Mouse (Mus musculus) left cerebral cortex, postnatal 10 days (tissue): ENCODE measurements around the gene Bub1b. TPM values are rescaled to one million over a fixed set of nuclear protein-coding genes. Genes with fewer than 3 reads are reported as not detected.
"Not testable (repeated sequence)": the region's sequence is repeated elsewhere in the genome, so short reads cannot be mapped to it uniquely, and the experiment has no call there.

Source experiments
- DNase-seq, 2 experiments: peaks; one replicate each; pipeline ENCODE4 v3.0.0; 2021 to 2022; ENCODE audit warnings: low spot score in 2 of 2, mixed read lengths in 1 of 2; ENCODE audit errors: extremely low spot score in 1 of 2
- intact Hi-C: fragments of 180-260 bp; cut with DNase I; formaldehyde crosslinking; loops from one replicate; pipeline ENCODE4 v1.15.1; 2025
- total RNA-seq, 2 experiments: library from RNA; stranded (reverse); gene quantifications; 2 replicates each; pipeline ENCODE4 v1.2.3; 2021

The Bub1b gene
- total RNA-seq, 2 experiments from 2014 or later = 2.8 to 4.5 TPM

DNA sequence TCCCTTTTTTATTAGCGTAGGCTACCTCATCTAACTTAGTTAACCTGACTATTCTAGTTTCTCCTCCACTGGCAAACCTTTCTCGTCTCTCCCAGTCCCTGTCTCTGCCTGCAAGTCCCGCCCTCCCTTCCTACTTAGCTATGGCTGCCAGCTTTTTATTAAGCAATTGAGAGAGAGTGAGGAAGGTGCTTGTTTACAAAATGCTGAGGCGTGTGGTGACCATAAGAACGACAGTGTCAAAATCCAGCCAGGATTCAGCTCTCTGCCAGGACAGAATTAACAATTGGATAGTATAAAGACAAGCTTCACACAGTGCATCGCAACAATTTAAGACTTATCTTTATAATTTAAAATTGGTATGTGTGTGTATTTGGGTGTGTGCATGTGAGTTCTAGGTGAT, 6.1 kb downstream of the Bub1b start:
- intact Hi-C loops = loop anchor here (2.0 kb wide), 1 partner anchor 117 kb away; no protein-coding TSS in a partner anchor
- DNase-seq = no peak

GRCm38 (mm10) chr2:118606032-118606431, 8.0 kb downstream of the Bub1b start:
- intact Hi-C loops = no loop called here
- no peak for DNase-seq

DNA sequence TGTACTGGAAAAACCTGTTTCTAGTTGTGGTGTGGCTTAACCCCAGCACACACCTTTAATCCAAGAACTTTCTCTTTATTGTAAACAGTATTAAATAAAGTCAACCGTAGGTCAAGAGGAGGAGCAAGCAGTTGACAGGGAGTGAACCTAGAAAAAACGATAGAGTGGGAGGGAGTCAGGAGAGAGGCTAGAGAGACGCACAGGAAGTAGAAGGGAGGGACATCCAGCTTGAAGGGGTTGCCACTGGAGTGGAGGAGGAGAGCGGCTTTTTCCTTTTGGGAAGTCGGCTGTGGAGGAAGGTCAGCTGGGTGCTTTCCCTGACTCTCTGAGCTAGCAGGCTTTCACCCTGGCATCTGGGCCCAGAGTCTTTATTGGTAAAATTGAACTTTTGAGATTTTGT, 9.0 kb downstream of the Bub1b start:
- intact Hi-C loops = no loop called here
- no peak for DNase-seq

- no peak for DNase-seq
- intact Hi-C loops = no loop called here
Observed at GRCm38 (mm10) chr2:118618013-118618412, 20.0 kb downstream of the Bub1b start.

DNA sequence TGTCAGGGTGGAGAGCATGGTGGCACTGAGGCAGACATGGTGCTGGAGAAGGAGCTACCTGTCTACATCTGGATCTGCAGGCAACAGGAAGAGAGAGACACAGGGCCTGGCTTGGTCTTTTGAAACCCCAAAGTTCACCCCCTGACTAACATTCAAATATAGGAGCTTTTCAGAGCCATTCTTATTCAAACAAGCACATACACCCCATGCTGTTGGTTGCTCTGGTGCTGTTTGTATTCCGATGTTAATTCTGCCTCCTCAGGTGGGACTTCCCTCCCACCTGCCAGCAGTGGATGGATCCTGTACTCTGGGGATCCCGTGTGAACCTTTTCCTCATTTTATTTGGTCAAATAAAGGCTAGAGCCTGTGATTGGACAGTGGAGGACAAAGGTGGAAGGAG, 22.1 kb downstream of the Bub1b start:
- DNase-seq = no peak

DNA sequence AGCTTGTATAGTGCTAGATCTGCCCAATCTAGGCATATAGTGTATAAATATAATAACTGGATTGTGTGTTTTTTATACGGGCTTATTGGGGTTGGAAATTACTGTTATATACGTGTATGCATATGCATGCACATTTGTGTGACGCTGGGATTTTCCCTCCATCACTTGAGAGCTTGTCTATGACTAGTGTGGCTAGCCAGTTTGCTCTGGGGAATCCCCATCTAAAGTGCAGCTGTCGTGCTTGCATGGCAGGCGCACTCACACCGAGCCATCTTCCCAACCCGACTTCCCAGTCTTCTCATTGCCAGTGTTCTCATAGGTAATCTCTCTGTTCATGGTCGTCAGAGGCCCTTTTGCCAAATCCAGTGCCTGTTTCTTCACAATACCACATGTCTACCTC, 22.6 kb downstream of the Bub1b start:
- intact Hi-C loops = no loop called here
- no peak for DNase-seq

More for the DNA sequence above, 22.1 kb downstream of the Bub1b start:
- intact Hi-C loops = no loop called here

DNA sequence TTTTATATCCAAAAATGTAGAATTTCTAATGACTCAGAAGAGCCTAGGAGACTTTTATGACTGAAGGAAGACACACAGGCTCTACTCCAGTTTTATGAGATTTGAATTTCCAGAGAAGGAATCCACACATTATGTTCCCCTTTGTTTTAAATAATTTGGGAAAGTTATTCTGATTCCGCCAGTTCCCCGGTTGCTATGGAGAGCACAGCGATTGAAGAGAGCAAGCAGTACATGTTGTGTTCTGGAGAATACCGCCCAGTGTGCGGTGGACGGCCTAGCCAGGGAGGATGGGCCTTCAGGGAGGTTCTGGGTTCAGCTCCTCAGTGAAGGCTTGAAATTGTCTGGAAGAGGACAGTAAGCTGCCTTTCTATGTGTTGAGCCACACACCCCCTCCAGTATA, 31.3 kb downstream of the Bub1b start:
- peak in 1 of 2 experiments; percentile 13 for DNase-seq
- intact Hi-C loops = no loop called here

DNA sequence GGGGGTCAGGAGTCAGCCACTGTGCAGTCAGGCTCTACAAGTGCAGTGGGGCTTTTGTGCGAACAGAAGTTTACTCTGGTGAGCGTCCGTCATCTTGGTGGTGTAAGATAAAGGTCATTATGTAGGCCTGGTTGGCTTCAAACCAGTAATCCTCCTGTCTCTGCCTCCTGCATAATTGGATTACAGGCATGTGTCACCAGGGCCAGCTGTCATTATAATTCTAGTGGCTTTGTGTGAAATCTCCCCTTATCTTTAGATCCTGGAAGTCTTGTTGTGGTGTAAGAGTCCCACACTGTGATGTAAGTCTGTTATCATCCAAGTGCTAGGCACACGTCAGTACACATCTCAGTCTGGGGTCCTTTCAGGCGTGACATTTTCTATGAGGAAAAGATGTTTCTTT, 35.4 kb downstream of the Bub1b start:
- DNase-seq = no peak
- intact Hi-C loops = loop anchor here (10.0 kb wide), 1 partner anchor 369 kb away; no protein-coding TSS in a partner anchor

DNA sequence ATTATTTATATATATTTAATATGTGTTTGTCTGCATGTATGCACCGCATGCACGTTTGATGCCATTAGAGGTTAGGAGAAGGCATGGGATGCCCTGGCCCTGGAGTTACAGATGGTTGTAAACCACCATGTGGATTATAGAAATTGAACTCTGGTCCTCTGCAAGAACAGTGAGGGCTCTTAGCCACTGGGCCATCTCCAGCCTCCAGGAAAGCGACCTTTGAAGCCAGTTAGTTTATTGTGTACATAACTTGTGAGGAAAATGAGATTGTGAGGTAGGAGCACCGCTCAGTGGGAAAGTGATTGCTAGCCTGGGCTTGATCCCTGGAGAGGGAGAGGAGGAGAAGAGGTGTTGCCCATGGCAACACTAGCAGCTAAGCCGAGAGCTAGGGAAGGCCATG, 39.2 kb downstream of the Bub1b start:
- DNase-seq = no peak
- intact Hi-C loops = loop anchor here (5.0 to 10.0 kb wide), 2 partner anchors 95 to 372 kb away; no protein-coding TSS in a partner anchor

GRCm38 (mm10) chr2:118637888-118638526, 40.0 kb downstream of the Bub1b start:
- peak; percentile 54 to 64 for DNase-seq
- intact Hi-C loops = loop anchor here (1.0 to 10.0 kb wide), 4 partner anchors 59 to 373 kb away; no protein-coding TSS in a partner anchor

- intact Hi-C loops = loop anchor here (1.0 to 10.0 kb wide), 4 partner anchors 58 to 374 kb away; no protein-coding TSS in a partner anchor
- no peak for DNase-seq
Observed at GRCm38 (mm10) chr2:118638686-118639085, 40.7 kb downstream of the Bub1b start.

- intact Hi-C loops = no loop called here
- DNase-seq = no peak
Observed at GRCm38 (mm10) chr2:118641147-118641546, 43.1 kb downstream of the Bub1b start.

GRCm38 (mm10) chr2:118642431-118642830, 44.4 kb downstream of the Bub1b start:
- intact Hi-C loops = no loop called here
- DNase-seq = no peak

DNA sequence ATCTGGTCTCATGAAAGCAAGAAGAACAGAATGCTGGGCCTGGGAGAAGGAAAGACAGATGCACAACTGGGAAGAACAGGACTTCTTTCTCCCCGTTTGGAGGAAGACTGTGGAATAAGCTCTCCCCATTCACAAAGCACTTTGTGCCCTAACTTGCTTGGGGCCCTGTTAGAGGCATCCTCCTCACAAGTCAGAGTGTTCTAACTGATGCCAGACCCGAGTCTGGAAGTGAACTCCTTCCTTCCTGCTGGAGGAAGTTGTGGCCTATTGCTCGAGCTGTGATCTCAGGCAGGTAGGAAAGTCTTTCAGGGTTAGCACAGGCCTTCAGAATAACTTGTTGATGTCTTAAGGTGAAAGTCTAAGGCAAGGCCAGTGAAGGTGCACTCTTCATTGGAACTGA, 44.9 kb downstream of the Bub1b start:
- DNase-seq = no peak
- intact Hi-C loops = no loop called here

DNA sequence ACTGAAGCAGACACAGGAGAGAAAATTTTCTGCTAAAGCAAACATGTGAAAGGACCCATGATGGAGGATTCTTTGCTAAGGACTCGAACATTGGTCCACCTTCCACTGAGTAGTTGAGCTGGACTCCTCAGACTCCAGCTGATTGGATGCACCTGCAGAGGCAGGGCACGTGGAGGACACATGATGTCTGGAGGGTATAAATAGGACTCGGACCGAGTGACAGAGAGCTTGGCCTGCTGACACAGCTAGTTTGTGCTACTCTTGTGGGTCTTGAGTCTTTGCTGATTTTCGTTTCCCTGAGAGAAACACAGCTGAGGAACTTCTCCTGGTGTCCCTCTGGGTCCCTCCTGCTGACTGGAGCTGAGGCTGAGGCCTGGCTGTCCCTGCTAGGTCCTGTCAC, 48.7 kb downstream of the Bub1b start:
- intact Hi-C loops = no loop called here
- DNase-seq = no peak

GRCm38 (mm10) chr2:118650697-118651096, 52.7 kb downstream of the Bub1b start:
- intact Hi-C loops = not testable (repeated sequence)

DNA sequence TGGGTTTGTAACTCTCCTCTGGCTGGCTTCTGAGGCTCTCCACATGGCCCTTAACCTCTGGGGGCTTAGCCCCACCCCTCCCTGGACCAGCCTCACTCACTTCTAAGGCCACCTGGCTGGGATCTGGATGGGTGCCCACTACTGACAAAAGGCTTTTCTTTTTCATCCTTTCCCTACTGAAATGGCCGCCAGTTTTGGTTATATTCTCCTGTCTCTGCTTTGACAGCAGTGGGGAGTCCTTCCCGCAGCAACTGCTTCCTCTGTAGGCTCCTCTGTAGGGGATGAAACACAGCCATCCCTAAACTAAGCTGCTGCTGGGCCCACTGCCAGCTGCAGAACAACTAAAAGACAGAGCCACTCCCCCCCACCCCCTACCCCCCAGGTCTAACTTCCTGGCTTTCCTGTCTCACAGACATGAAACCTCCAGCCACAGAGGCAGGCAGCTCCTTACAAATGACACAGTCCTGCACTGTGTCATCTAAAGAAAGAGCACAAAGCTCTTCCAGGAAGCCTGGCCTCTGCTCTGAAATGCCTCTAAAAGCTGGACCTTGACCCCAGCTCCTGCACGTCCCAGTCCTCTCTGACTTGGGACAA, 58.8 kb downstream of the Bub1b start:
- intact Hi-C loops = no loop called here
- DNase-seq = peak in 1 of 2 experiments; percentile 78

More at GRCm38 (mm10) chr2:118650697-118651096, 52.7 kb downstream of the Bub1b start:
- not testable (repeated sequence) for DNase-seq

DNA sequence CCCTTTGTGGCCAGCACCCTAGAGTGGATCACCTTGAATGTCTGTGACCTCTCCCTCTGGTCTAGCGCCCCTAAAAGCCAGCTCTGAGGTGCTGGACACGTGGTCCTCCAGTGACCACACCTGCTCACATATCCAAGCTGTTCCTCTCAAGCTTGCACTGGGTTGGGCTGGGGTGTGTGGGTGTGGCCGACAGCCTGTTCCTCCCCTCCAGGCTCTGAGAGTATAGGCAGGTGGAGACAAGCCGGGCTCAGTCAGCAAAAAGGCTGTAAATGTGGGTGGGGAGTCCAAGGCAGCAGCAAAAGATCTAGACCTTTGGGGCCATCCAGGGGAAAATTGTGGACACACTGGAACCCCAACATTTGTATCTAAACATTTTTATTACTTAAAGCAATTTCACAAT, 60.4 kb downstream of the Bub1b start:
- intact Hi-C loops = no loop called here
- no peak for DNase-seq

- DNase-seq = peak in 1 of 2 experiments; percentile 45
- intact Hi-C loops = no loop called here
Observed at GRCm38 (mm10) chr2:118659077-118659476, 61.1 kb downstream of the Bub1b start.

DNA sequence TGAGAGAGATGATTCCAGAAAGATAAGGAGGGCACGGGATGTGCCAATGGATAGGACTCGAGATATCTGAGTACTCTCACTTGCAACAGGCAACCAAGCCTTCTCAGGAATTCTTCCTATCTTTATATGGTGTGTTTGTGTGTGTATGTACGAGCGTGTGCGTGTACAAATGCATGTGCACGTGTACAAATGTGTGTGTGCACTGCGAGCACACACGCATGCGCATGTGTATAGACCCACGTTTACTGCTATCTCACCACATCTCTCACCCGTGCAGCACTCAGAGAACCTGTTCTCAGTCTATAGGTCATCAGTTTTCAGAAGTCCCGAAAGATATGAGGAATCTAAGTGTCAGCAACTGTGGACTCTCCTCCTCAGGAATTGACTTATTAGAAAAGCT, 61.5 kb downstream of the Bub1b start:
- DNase-seq = no peak
- intact Hi-C loops = no loop called here
